Mouse (Mus musculus): ENCODE measurements at regions not wholly inside any gene's neighbourhood (a gene's known extent, or its start where the extent isn't known, plus 50 kb on each side); places are given as distances from the start of the nearest gene placed in this dataset.

- Histone ChIP-seq H3K27ac (no peak overlapping the region), H3K4me2 (ENCODE audit: low read depth, low read length) (no peak overlapping the region), H3K36me3 (ENCODE audit: insufficient read depth, low read length) (no peaks in the 10 kb centered on the region), H3K27me3 (ENCODE audit: insufficient read depth, low read length) (no peaks in the 10 kb centered on the region), H3K4me3 (ENCODE audit: low read length) (no peak overlapping the region), H3K9ac (replicated peaks; ENCODE audit: low read length) (no peak overlapping the region), H3K4me1 (ENCODE audit: insufficient read depth, low read length) (no peaks in the 10 kb centered on the region), H3K9me3 (ENCODE audit: low read length) (no peaks in the 10 kb centered on the region)
- DNase-seq (ENCODE audit: low spot score), result no peak
- no peak for TF ChIP-seq CTCF (IDR thresholded peaks at IDR 0.05; ENCODE audit: low read depth)
- no peak for ATAC-seq
These were observed 219.0 kb downstream of the Il15 start for GRCm38 (mm10) chr8:82184022-82184421.

Measured in hindbrain, postnatal 0 days (tissue).